Mouse (Mus musculus) CD4-positive, CD25-positive, alpha-beta regulatory T cell, adult 2 months (primary cell): ENCODE results near the gene Prickle1.

Source experiments
- DNase-seq: peaks from one replicate; pipeline ENCODE4 v3.0.0-alpha.2; 2012; ENCODE audit warnings: low read depth, low spot score

The Prickle1 gene

DNA sequence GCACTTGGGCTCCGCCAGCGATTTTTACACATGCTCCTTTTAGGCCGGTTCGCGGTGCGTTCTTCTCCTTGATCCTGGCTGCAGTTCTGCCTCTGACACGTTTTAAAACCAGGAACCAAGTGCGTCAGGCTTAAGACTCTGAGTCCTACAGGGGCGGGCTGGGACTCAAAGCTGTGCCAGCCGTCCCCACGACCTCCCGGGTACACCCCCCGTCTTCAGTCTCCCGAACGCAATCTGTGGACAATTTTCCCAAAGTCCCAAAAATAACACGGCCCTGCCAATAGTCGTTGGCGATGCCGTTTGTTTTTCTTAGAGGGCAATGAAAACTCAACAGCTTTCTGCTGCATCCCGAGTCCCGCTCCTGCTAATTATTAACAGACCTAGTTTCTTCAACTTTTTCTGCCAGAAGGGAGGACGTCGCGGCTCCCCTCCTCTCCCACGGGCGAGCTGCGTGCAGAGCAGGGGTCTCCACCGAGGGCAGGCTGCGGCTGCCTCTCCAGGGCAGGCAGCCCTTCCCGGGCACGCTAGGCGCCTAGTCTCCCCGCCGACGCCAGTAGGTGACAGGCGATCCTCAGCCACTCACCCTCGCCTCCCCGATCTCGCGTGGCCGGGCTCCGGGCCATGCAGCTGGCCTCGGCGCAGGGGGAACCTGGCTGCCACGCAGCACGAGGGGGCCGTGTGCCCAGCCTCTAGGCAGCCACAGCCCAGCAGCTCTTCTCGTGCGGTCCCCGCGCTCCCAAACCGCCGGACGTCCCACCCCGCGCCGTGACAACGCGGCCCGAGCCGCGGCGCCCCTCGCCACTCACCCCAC is 598 bp downstream of the Prickle1 start:
- peak; percentile 61 for DNase-seq

DNA sequence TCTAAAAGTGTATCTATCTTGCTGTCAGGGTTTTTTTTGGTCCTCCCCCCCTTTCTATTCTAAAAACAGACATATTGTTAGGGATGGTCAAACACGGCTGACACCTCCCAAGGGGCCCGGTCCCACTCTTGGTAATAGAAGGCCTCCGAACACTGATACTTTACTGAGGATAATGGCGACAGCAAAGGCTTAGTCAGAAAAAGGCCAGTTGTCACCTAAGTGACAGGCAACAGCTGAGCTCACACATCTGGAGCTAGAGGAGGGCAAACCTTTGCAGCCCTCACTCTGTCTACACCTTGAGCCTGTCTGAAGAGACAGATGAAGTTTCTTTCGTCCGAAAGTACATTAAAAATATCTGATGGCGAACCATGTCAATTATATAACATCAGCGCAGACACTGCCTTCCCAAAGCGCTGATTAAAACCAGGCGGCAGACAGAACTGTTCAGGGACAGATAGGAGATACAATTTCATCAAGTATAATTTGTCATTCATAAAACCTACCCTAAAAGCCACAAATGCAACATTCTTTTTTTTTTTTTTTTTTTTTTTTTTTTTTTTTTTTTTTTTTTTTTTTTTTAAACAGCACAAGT is 1.3 kb downstream of the Prickle1 start:
- no peak for DNase-seq

DNA sequence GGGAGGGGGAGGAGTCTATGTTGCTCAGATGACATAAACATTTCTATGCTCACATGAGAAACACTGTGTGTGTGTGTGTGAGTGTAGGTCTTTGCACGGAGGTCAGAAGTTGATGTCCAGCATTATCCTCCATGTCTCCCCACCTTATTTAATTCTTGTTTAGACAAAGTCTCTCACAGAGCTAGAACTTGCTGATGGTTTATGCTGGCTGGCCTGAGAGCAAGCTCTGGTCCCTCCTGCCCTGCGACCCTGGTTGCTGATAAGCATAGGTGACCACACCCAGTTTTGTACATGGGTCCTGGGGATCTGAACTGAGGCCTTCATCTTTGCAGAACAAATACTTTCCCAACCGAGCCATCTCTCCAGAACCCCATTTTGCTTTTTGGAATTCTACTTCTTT is 3.1 kb downstream of the Prickle1 start:
- DNase-seq: no peak

DNA sequence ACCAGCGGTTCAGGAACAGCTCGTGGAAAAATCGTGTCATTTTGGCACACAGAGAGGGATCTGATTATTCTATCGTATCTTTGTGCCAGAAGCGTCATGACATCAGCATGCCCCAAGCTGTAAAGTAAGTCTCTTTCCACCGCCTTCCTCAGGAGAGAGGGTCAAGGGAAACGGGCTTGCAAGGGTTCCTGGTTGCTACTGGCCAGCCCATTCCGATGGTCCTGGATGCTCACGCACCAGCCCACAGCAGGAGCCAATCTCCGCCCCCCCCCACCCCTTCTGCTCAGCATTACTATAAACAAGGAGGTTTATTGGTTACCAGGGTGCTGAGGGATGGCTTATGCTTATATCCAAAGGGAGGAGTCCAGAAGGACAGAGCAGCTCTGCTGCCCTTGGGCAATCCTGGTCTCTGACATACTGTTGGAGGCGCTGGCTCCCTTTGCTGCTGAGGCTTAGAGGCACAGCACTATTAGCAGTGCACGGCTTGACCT is 3.8 kb downstream of the Prickle1 start:
- peak; percentile 31 for DNase-seq

DNA sequence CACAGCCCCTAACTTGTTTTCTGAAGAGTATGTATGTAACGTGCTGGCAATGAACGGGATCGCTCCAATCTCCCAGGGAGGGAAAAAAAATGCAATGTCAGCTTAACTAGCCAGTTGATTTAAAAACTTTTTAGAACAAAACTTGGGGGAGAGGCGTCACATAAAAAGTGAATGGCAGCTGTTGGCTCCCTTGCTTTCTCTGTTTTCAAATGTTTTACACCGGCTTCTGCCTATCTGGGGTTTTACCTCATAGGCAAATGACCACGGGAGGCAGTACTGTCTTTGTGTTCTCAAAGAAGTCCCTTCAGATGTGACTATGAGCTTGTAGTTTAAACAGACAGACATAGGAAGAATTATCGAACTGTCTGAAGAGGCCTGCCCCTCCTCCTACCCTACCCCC is 4.3 kb downstream of the Prickle1 start:
- DNase-seq: peak; percentile 43

DNA sequence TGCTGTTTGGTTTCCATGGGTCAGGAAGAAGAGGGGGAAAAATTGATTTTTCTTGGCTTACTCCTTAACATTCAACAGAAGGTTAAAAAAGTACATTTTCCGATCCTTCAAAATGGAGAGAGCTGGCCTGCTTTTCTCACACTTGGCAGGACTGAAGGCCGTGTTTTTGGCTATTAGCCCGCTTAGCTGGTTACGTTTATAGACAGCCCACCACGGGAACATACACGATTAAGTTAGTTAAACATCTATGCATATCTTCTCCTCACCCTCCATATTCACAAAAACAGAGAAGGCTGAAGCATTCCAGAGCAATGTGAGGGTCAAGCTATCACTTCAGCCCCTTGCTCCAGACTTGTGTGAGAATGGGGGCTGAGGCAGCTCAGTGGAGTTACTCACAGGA is 7.3 kb downstream of the Prickle1 start:
- no peak for DNase-seq

DNA sequence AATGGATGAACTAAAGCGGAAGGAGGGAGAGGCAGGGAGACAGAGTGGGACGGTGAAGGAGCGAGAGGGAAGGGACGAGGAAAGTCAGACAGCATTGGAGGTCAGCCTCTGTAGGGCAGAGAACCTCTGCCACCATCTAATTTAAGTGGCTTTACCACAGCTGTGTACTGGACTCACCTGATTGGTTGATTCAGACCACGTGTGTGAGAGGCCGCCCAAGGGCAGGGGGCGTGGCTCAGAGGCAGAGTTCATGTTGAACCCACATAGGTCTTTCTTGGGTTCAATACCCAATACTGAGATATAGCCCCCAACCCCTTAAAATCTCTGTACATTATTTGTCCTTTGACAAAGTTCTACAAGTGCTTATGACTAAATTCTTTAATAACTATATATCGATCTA is 8.0 kb downstream of the Prickle1 start:
- no peak for DNase-seq

DNA sequence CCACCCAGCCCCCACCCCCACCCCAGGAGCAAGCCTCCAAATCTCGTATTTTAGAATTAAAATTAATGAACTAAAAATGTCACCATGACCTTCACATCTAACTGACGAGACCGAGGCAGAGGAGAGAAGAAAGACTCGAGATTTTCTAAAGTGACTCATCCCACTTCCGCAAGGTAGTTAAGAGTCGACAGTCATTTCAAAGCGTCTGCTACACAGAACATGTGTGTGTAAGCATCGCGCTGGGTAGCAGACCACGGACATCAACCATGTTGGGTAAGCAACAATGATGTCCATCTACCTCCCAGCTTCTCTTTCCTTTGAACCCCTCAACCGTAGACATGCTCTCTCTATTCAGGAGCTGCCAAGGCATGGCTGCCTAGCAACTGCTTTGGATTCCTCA is 12.6 kb downstream of the Prickle1 start:
- peak; percentile 64 for DNase-seq

DNA sequence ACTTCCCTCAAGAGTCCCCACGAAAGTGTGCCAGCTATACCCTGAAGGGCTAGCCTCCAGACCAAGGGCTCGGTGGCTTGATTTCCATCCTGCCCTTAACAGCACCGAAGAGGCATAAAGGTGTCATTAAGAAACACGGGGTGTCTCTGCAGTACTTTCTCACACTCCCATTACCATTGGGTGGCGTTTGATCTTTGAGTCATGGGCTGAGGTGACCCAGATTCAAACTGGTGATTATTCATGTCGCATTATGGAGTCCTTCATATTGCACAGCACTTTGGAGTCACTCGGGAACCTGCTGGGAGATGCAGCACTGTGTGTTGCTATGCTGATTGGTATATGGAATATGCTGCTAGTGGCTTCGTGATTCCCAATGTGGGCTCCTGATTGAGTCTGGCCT is 14.0 kb downstream of the Prickle1 start:
- no peak for DNase-seq

DNA sequence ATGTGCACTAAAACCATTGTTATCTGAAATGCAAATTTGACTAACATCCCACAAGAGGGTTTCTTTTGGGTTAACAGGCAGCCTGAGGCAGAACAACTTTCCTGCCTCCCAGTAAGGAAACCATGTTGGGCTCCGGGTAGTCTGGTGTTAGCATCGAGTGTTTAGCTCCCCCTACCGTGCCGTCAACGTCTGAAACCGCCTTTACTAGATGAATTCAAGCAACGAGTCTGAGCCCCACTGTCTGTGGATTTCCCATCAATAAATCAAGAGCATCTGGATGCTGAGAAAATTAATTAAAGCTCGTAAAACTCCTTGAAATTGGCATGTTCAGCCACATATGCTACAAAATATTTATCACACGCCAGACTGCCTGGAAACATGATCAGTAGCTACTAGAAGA is 15.8 kb downstream of the Prickle1 start:
- peak; percentile 44 for DNase-seq

DNA sequence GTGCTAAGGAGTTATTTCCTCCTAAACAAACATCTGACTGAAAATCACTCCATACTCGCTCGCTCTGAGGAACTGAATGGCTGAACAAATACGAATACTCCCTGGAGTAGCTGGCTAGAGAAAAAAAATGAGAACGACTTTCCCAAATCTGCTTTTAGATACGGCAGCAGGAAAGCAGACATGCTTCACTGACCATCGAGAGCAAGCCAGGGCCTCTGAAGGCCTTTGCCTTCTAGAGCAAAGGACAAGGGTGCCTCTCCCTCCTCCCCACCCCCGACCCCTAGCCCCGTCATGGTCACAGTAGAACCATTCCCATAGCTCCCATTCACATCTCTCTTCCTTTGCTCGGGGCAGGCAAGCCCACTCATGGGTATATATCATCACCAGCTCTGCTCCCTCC is 16.6 kb downstream of the Prickle1 start:
- DNase-seq: no peak

DNA sequence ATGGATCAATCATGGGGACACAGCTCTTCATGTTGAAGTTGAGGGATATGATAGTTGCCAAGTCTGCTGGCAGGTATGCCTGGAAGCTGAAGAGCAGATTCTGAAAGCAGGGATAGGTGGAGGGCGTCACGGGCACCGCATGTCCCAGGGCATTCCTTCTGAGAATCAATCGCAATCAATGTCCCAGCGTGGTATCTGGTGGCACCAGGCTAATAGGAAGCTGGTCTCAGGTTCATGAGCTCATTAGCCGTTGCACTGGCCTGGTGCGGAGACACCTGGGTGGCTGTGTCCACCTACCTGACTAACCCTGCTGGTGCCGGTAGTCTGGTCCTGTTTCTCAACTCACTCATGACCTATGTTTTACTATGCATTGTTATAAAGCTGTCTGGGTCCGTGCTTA is 19.3 kb downstream of the Prickle1 start:
- DNase-seq: no peak

DNA sequence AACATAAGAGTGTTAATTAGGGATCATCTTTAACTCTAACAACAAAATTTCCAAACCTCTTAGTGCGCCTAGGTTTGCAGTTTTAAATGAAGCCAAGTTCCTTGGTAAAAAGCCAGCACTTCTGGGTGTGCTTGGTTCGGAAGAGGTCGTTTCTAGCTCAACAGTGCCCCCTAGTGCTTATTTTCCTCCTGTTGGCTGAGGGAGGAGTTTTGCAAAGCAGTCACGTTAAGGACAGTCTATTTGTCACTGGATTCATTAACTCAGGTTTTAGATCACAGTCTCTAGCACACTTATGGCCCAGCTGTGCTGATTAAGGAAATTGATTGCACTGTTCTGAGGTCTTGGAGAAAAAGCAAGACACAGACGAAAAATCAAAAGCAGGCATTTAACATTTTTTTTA is 19.8 kb downstream of the Prickle1 start:
- DNase-seq: peak; percentile 92

DNA sequence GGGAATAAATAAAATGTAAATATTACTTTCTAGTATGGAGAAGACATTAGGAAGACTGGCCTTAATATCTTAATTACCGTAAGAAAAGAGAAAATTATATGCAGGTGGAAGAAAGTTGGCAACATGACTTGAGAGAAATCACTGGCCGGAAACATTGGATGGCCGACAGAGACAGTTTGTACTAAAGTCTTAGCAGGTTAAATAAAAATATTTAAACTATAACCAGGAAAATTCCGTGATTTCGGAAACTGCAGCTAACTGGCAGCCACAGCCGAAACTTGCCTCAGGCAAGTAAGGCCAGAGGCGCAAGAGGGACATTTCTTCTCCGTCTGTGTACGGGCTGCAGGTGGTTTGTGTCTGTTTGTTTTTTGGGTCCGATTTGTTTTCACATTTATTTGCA is 22.8 kb downstream of the Prickle1 start:
- DNase-seq: no peak

DNA sequence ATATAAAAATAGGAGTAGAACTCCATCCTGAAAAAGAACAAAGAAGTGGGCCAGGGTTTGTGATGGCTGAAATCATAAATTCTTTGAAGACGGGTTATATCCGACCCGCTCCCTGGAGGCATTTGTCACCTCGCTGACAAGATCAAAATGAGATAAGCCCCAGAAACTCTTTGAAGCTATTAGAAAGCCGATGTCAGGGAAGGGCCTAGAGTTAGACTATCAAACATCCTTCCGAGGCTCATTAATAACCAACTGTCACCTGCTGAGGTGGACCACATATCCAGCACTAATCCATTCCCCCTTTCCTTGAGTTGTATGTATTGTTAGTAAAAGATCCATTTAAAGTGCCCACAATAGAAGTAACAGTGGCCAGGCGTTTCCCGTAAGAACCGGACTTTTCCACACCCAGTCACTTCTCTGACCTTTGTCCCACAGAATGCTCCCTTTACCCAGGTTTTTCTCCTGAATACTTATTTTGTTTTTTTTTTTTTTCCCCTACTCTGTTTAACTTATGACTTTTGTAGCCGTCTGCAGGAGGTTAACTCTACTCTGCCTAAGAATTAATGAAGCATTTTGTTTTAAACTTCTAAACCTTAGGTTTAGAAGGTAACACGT is 24.7 kb downstream of the Prickle1 start:
- no peak for DNase-seq

DNA sequence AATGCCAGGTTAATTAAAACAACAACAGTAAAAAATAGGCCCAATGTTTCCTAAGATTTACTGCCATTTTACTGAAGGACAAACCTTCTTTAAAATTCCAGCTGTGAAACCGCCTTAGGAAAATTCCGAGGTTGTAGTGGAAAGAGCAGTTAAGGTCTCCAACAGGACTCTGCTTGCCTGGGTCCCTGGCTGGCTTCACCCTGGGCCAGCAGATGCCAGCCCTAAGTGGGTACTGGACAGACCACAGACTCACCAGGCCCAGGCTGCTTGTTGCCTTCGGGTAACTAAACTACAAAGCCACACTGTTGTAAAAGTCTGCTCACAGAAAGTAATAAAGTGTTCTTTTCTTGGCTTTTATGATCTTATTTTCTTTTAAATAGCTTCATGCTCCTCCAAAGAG is 26.8 kb downstream of the Prickle1 start:
- DNase-seq: no peak

DNA sequence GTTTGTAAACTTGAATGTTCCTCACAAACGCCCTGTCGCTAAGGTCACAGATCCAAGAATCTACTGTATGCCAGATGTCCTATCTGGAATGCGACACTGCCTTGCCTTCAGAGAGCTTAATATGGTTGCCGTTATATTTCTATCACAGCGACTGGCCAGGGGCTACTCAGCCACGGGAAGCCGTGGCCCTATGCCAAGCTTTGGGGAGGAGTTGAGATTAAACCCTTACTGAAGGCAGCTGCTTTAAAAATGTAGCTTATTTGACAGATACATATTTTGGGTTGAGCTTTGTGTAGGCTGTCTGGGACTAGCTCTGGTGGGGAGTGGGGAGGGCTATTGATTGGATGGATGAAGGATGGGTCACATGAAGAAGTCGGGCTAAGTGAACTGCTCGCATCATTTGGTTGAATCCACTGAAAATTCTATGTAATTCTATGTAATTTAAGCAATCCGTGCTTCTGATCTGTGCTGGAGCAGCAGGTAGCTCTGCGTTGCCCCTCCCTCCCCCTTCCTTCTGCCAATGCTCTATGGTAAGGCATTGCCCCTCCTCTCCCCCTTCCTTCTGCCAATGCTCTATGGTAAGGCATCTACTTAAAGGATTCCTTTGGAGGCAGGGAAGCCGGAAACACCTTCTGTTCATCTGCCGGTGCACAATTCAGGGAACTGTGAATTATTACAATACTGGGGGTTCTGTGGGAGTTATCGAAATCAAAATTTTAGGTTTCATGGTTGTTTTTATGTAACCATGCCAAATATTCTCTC is 28.0 kb downstream of the Prickle1 start:
- DNase-seq: no peak

DNA sequence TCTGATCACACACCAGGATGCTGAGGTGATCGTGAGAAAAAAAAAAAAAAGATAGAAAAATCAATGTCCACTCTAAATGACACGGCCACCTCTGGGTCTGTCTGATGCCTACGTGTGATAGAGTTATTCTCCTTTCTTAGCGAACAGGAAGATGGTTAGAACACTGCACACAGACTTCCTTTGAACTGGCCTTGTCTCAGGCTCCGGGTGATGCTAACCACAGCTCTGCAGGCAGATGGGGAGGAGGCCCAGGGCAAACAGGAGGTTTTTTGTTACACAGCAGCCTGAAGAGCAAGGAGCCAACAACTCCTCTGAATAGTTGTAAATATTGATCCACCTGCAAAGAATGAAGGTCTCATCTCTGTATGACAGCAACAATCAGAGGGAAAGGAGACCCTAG is 32.2 kb downstream of the Prickle1 start:
- peak; percentile 55 for DNase-seq

DNA sequence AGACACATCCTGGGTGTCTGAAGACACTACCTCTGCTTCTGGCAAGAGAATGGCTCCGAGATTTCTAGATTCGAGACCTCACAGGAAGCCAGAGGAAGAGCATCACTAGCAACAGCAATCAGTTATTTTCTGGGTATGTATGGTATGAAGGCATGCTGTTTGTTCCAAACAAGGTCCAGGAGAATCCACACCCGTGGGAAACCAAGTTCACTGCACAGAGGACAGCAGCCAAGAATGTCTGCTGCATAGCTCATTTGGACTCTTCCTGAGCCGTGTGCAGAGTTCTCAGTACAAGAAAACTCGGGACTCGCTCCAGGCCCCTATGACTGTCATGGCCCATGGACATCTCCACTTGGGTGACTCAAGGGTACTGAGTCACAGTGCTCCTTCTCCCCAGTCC is 34.2 kb downstream of the Prickle1 start:
- no peak for DNase-seq

DNA sequence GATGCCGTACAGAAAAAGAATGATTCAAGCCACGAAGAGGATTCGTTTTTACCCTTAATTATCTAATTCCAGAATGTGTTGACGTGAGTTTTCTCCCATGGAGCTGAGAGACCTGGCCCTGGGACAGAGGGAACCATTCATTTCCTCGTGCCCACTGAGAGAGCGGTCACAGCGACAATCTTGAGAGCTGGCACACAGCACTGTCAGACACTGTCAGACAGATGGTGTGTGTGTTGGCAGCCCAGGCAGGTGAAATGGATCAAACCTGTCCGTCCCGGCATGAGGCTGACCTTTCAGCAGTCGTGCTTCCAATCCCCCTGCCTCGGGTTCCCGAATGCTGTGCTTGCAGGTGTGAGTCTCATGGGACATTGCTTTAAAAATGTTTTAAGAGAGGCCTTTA is 37.3 kb downstream of the Prickle1 start:
- no peak for DNase-seq

DNA sequence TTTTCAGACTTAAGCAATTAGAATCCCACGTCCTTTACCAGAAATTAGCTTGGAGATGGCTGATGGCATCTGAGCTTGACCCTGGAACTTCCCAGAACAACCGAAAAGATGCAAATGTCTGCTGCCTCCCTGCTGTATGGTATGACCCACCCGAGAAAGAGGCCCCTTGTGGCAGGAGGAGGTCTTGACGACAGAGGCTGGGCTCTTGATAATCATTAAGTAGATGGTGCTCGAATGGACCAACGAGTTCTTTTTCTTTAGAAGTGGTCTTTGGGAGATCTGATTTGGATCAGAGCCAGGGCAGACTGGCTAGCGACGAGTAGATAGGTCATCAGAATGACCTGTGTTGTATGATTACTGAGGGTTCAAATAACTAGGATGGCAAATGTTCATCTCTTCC is 40.0 kb downstream of the Prickle1 start:
- DNase-seq: peak; percentile 15

DNA sequence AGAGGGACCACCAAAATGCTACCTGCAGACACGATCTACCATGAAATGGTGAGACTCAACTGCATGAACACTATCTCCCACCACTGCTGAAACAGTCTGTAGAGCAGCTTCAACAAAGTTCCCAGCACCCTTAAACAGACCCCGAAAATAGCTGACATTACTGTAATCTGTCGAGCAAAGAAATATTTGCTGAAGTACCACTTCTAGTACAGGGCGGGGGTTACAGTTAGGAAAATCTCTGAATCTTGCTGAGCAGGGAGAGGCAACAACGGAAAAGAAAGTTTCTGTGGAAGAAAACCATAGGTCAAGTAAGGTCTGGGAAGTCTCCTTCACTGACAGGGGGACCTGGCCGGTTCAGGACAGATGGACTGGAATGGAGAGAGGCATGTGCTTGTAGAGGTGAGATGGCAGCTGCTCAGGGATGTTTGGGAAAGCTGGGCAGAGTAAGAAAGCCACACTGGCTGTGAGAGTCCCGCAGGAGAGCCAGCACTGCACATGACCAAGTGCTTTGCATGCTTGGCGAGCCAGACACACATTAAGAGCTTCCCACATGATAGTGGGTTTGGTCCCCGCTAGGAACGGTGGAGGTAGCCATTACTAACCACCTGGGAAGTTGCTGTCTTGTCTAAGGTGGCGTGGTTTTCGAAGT is 41.4 kb downstream of the Prickle1 start:
- DNase-seq: no peak
